Comparison of ENCODE assay signal across 22 mouse cellular contexts in the genomic region with DNA sequence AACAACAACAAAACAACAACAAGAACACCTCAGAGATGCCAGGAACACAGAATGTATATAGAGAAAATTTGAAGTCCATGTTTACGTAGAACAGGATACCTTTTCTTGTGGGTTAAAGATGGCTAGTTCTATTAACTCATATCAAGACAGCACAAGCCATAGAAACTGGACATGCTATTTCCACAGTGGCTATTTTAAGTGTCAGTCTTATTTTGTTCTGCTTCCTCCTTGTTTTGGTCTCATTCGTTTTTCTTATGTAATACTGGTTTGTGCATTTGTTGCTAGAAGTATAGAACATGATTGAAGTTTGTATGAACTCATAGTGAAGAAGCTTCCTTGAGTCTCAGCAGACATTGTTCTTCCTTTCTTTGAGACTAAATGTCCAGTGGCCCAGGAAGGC. TPM values are rescaled to one million over a fixed set of nuclear protein-coding genes. Genes with fewer than 3 reads are reported as not detected.
DNase-seq lines count a peak whose midpoint lies in the region; ATAC-seq and TF ChIP-seq lines count a peak whose summit lies in the region.
"Had no signal": no experiment of that assay in that cellular context is flagged by ENCODE, and none has a peak within 500 bp of the region (broad histone marks: within the 10 kb centered on the region; RNA-seq: fewer than 3 reads in every experiment).

No protein-coding gene starts in this region.

- intact Hi-C loops in gastrocnemius, adult 2 months (cut with DNase I) = no loop called here

- H3K27ac ChIP-seq in gastrocnemius, adult 2 months = no peak overlapping the region
- H3K27ac ChIP-seq: embryonic facial prominence, embryonic 10.5 days; embryonic facial prominence, embryonic 12.5 days; forebrain, embryonic 13.5 days; forebrain, embryonic 15.5 days had no signal

- ATAC-seq in granulocyte monocyte progenitor cell, adult 5-6 weeks (replicated peaks; ENCODE audit: poor library complexity, severe bottlenecking) = peak; percentile 57
- peak; percentile 41 for ATAC-seq in megakaryocyte, adult 5-6 weeks (ENCODE audit: poor library complexity, severe bottlenecking)
- ATAC-seq: activated CD4-positive, CD25-positive, alpha-beta regulatory T cell, adult 4 months; forebrain, embryonic 13.5 days; forebrain, embryonic 15.5 days; forebrain, postnatal 0 days had no signal

- TF ChIP-seq CTCF in gastrocnemius, adult 2 months (IDR thresholded peaks at IDR 0.05) = no peak

- DNase-seq in 416B (ENCODE audit: low read depth) (peak; percentile 29), liver (no peak)
- DNase-seq in adrenal gland, postnatal 25 days = no peak
- no peak for DNase-seq in gastrocnemius, adult 2 months
- DNase-seq: adrenal gland, adult 8-10 months; adrenal gland, postnatal 14 days; cerebellum, adult 11-12 months; cerebellum, adult 2 months; cerebellum, adult 9-10 months; cerebellum, postnatal 10 days; cerebellum, postnatal 25 days; forebrain, postnatal 0 days had no signal

- no peak overlapping the region for H3K4me3 ChIP-seq in gastrocnemius, adult 2 months
- H3K4me3 ChIP-seq: embryonic facial prominence, embryonic 10.5 days; embryonic facial prominence, embryonic 12.5 days; forebrain, embryonic 13.5 days; forebrain, embryonic 15.5 days had no signal

RNA-seq across cellular contexts. Expression of a gene that starts 16.2 kb away (rescaled TPM):
- total RNA-seq in granulocyte monocyte progenitor cell, adult 5-6 weeks (2014; fragmentation: Nextera tagmentation) = 0.54 TPM in 1 of 2 replicates, not detected in the other
- total RNA-seq in granulocyte monocyte progenitor cell, adult 5-6 weeks (2017) = not detected in 2 replicates
- not detected in 2 replicates for total RNA-seq in megakaryocyte, adult 5-6 weeks (2015)
- not detected in 2 replicates for total RNA-seq in megakaryocyte, adult 5-6 weeks (2017)
- not detected in 2 replicates for total RNA-seq in adrenal gland, postnatal 25 days (2021)
- not detected for total RNA-seq in gastrocnemius, adult 2 months (2021)
- total RNA-seq: adrenal gland, adult 18-20 months; adrenal gland, adult 8-10 months; adrenal gland, postnatal 14 days; ES-E14; forebrain, postnatal 0 days; MEL had no signal

RNA-seq across cellular contexts. Expression of a gene that starts 19.9 kb away (rescaled TPM):
- total RNA-seq in granulocyte monocyte progenitor cell, adult 5-6 weeks (2014; fragmentation: Nextera tagmentation) = not detected in 2 replicates
- not detected in 2 replicates for total RNA-seq in granulocyte monocyte progenitor cell, adult 5-6 weeks (2017)
- total RNA-seq in megakaryocyte, adult 5-6 weeks (2015) = not detected in 2 replicates
- total RNA-seq in megakaryocyte, adult 5-6 weeks (2017) = not detected in 2 replicates
- total RNA-seq in adrenal gland, postnatal 25 days (2021) = not detected in 2 replicates
- total RNA-seq in gastrocnemius, adult 2 months (2021) = not detected
- total RNA-seq: adrenal gland, adult 18-20 months; adrenal gland, adult 8-10 months; adrenal gland, postnatal 14 days; ES-E14; forebrain, postnatal 0 days; MEL had no signal

RNA-seq across cellular contexts. Expression of a gene that starts 54.6 kb away (rescaled TPM):
- total RNA-seq in granulocyte monocyte progenitor cell, adult 5-6 weeks (2014; fragmentation: Nextera tagmentation) = not detected in 2 replicates
- not detected in 2 replicates for total RNA-seq in granulocyte monocyte progenitor cell, adult 5-6 weeks (2017)
- not detected in 2 replicates for total RNA-seq in megakaryocyte, adult 5-6 weeks (2015)
- not detected in 2 replicates for total RNA-seq in megakaryocyte, adult 5-6 weeks (2017)
- not detected in 2 replicates for total RNA-seq in adrenal gland, postnatal 25 days (2021)
- total RNA-seq in gastrocnemius, adult 2 months (2021) = not detected
- total RNA-seq: adrenal gland, adult 18-20 months; adrenal gland, adult 8-10 months; adrenal gland, postnatal 14 days; ES-E14; forebrain, postnatal 0 days; MEL had no signal
